Mouse (Mus musculus) liver (tissue): ENCODE data around the gene Paqr5.
A peak's percentile ranks its signal among the peaks of the same experiment; 100 is the strongest.

Source experiments
- DNase-seq: peaks from one replicate; pipeline ENCODE4 v3.0.0-alpha.2; 2020; ENCODE audit warnings: mixed read lengths

Gene Paqr5

GRCm38 (mm10) chr9:62007028-62007427 is 19.6 kb downstream of the Paqr5 start:
- DNase-seq, result no peak

GRCm38 (mm10) chr9:62003611-62004010 is 23.0 kb downstream of the Paqr5 start:
- DNase-seq, result no peak

- DNase-seq, result no peak
Measured at GRCm38 (mm10) chr9:61999653-62000420, 26.8 kb downstream of the Paqr5 start.

- peak; percentile 45 for DNase-seq
Measured at GRCm38 (mm10) chr9:61997860-61998259, 28.8 kb downstream of the Paqr5 start.

DNA sequence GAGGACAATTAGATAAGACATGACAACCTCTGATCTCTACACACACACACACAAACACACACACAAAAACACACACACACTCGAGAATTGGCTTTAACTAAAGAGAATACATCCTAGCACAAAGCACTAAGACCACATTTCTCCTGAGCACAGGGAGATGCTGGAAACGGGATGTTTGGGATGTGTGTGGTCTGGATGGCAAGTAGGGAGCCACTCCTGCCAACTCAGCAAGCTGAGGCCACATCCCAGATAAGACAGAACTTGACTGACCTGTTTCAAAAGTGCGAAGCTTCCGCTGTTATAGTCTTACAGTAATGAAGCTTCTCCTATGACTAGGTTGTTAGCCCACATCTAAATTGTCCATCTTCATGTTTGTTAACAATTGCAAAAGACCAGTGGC is 35.5 kb downstream of the Paqr5 start:
- DNase-seq, result no peak

GRCm38 (mm10) chr9:61990738-61991137 is 35.9 kb downstream of the Paqr5 start:
- no peak for DNase-seq

- DNase-seq, result no peak
Measured at GRCm38 (mm10) chr9:61986055-61986454, 40.6 kb downstream of the Paqr5 start.

DNA sequence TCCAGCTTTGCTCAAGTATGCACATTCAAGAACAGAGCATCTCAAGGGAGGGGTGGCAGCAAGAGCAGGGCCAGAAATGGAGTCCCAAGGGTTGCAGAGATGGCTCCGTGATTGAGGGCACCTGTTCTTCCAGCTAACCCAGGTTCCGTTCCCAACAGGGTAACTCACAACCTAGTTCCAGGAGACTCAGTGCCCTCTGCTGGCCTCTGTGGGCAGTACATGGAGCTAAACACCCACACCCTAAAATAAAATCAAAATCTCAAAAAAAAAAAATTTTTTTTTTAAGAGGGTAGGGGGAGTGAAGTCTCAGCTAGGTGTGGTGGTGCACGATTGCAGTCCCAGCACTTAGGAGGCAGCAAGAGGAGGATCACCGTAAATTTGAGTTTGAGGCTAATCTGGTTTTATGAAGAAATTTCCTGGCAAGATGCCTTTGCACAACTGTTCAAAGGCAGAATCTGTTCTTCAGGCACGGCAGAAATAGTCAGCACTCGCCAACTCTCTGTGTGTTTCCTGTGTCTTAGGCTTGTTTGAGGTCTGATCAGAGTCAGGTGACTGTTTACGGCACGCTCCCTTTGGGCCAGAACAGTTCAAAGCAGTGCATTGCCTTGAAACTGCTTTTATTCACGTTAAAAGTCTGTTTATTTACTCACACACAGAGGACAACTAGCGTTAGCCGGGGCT is 41.3 kb downstream of the Paqr5 start:
- peak; percentile 48 for DNase-seq

- DNase-seq, result no peak
Measured at GRCm38 (mm10) chr9:61982940-61983620, 43.6 kb downstream of the Paqr5 start.

DNA sequence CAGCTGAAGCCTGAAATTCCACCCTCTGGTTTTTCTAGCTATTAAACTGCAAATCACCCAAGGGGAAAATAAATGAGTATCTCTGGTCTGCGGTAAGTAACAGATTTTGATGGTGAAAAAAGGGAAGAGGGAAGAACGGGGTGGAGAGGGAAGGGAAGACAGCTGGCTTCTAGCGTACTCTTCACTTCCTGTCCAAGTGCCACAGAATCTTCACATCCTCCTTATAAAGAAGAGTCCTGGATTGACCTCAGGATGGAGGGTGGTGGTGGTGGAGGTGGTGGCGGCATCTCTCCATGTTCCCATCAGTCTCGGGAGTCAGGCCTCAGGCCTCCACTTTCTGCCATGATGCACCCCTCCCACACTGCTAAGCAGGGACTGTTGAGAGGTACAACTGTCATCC is 44.8 kb downstream of the Paqr5 start:
- no peak for DNase-seq

GRCm38 (mm10) chr9:61979983-61980382 is 46.7 kb downstream of the Paqr5 start:
- no peak for DNase-seq

DNA sequence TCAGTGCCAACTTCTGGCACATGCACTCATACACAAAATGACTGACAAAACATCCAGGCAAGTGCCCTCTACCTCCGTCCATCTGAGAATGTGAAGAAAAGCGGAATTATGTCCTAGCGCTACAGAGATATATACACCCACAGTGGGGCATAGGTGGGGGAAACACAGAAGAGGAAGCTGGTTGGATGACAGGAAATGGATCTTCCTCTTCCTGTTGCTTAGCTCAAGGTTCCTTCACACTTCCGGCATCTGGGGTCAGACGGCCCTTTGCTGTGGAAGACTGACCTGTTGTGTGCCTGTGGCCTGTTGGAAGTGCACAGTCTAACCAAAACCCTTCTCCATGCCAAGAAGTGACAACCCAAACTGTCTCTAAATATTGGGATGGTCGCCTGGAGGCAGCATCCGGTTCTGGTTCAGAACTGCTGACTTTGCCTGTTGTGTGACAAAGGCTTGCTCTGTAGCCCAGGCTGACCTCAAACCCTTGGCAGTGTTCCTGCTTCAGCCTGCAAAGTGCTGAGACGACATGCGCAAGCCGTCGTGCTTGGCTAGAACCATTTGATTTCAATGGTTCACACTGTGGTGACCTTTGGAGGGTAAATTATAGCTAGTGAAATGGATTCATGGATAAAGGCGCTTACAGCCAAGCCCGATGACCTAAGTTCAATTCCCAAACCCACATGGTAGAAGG is 49.3 kb downstream of the Paqr5 start:
- DNase-seq, result no peak

DNA sequence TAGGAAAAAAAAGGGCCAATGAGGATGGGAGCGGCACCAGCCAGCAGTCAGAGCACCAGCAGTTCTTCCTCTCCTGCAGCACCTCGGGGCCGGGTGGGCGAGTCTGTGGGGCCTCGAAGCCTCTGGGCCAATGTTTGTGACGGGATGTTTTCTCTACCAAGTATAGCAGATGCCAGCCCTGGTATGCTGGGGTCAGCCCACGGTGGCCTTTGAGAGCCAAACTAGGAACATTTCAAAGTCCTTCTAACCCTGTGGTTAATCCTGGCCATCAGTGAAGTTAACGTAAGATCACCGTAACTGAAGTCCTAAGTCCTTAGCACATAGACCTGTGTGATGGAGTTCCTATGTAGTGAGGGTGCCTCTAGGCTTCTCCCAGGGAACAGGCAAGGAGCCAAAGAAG is 54.6 kb downstream of the Paqr5 start:
- DNase-seq, result no peak

- DNase-seq, result no peak
Measured at GRCm38 (mm10) chr9:61971045-61971444, 55.6 kb downstream of the Paqr5 start.

GRCm38 (mm10) chr9:61967357-61967756 is 59.3 kb downstream of the Paqr5 start:
- DNase-seq, result no peak

DNA sequence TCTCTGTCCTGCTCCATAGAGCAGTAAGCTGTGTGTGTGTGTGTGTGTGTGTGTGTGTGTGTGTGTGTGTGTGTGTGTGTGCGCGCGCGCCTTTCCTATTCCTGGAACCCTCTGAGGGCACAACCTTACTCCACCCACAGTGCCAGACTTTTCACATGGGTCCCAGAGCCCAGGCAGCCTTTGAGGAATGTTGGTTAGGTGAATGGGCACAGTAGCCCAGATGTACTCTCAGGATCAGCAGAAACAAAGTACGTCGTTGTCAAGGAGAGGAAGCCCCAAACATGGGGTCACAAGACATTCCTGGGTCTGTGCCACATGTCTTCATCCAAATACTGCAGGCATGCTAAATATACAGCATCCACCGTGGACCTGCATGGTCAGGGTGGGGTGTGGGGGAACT is 60.7 kb downstream of the Paqr5 start:
- no peak for DNase-seq

- peak; percentile 64 for DNase-seq
Measured at GRCm38 (mm10) chr9:61965411-61965930, 61.2 kb downstream of the Paqr5 start.

DNA sequence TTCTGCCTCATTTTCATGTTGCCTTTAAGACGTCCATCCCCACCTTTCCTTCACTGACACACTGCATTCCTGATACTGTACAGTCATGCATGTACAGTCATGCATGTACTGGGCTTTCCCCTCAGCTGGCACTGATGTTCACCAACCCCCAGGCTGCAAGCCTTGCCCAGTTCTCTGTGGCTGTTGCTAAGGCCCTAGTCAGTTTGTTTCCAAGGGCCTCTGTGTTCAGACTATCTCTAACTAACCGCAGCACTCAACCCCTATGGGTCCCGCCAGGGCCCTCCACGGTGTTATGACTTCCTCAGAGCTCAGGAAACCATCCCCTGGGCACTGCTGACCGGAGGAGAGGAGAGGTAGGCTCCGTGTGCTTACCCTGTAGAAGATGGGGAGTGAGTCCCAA is 63.3 kb downstream of the Paqr5 start:
- no peak for DNase-seq

DNA sequence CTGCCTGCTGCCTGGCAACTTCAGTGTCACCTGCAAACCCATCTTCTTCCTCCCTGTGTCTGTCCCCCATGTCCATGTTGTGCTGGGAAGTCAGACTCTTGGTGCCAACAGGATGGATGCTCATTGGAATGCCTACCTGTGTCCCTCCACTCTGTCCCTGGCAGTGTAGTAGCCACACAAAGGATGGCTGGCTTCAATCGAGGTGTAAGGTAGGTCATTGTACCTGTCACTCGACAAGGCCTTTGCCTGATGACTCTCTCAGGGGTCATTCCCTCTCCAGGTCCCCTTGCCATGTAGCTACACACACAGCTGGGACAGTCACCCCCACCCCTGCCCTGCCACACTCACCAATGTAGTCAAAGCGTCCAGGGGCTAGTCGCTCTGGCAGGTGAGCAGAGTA is 65.5 kb downstream of the Paqr5 start:
- DNase-seq, result no peak

DNA sequence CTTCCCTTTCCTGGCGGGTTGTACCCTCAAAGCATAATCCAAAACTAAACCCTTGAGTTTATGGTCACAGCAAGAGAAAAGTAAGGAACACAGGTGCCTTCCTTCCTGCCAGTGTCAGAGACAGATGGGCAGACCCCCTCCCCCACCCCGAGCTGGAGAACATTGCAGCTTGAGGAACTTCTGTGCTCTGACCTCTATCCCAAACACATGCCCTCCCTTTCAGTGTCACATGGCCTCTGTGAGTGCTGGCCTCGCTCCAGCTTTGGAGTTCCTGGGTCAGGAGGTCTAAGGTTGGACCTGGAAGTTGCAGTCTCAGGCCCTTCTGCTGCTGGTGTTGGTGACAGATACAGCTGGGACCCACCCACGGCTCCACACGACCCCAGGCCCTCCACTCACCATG is 65.9 kb downstream of the Paqr5 start:
- peak; percentile 35 for DNase-seq

DNA sequence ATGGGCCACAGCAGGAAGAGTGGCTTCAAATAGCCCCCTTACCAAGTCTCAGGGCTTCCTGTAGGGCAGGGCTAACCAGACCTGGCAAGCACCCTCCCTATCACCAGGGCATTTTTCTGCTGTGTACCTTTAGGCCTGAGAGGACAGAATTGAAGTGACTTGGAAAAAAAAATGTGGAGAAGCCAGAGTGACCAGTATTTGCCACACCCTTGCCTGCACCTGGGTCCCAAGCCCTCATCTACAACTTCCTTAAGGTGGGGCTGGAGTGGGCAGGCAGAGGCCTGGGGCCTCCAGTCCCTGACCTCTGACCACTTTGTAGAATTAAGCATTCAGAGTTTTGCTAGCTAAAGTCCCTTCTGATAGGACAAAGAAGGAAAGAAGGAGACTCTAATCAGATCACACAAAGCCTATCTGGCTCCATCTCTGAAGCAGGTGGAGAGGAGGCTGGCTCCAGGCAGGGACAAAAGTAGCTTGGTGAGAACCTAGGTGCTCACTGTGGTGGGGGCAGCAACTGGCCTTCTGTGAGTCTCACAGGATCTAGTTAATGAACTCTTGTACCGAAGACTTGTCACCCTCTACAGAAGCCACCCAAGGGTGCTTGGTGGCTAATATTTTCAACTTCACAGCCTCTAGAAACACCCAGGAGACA is 66.6 kb downstream of the Paqr5 start:
- DNase-seq, result no peak

- DNase-seq, result no peak
Measured at GRCm38 (mm10) chr9:61954707-61955106, 71.9 kb downstream of the Paqr5 start.

DNA sequence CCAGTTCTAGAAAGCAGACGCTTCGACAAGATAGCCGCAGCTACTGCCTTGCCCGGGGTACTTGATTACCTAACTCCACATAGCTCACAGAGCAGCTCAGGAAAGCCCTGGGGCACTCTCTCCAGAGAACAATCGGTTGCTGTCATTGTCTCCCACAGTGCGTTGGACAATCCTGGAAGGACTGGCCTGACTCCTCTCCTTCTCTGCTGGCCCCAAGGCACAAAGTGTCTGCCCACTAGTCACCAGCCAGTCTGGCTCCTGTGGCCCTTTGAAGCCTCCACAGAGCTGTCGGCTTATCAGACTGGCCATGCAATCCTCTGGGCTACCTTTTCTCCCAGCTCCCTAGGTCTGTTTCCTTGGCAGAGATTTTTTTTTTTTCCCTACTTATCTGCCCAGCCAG is 74.4 kb downstream of the Paqr5 start:
- no peak for DNase-seq
